Mouse (Mus musculus) heart, adult 2 months (tissue): ENCODE data around the gene Hsd17b14. TPM values are rescaled to one million over a fixed set of nuclear protein-coding genes. Genes with fewer than 3 reads are reported as not detected.
A peak's percentile ranks its signal among the peaks of the same experiment; 100 is the strongest.

Experiments
- DNase-seq, 2 experiments: peaks; one replicate each; pipeline ENCODE4 v3.0.0; 2021
- H3K27ac ChIP-seq: fragments of 200-600 bp; 2 replicates; pipeline ENCODE4 v1.8.1; 2022
- H3K27me3 ChIP-seq: fragments of 200-500 bp; 2 replicates; pipeline ENCODE4 v1.6.1; 2012; ENCODE audit warnings: mild to moderate bottlenecking, low read length, inconsistent platforms, mixed read lengths; ENCODE audit not compliant: control insufficient read depth, insufficient read depth
- H3K36me3 ChIP-seq: fragments of 200-500 bp; 2 replicates; pipeline ENCODE4 v1.6.1; 2012; ENCODE audit warnings: low read length, inconsistent platforms; ENCODE audit not compliant: control insufficient read depth, insufficient read depth
- H3K4me1 ChIP-seq: fragments of 200-500 bp; 2 replicates; pipeline ENCODE4 v1.6.1; 2011; ENCODE audit warnings: low read length; ENCODE audit not compliant: control insufficient read depth, insufficient read depth
- H3K4me3 ChIP-seq: fragments of 200-600 bp; 2 replicates; pipeline ENCODE4 v1.8.1; 2022
- H3K79me2 ChIP-seq: fragments of 200-500 bp; replicated peaks from 2 replicates; pipeline ENCODE4 v1.6.1; 2012; ENCODE audit warnings: mild to moderate bottlenecking, inconsistent platforms, low read length, moderate library complexity, mixed read lengths; ENCODE audit not compliant: control insufficient read depth, insufficient read depth
- H3K9ac ChIP-seq: fragments of 200-500 bp; 2 replicates; pipeline ENCODE4 v1.6.1; 2012; ENCODE audit warnings: low read depth, mild to moderate bottlenecking, control low read depth, inconsistent platforms, low read length, mixed read lengths
- CTCF ChIP-seq: fragments of 200-600 bp; IDR thresholded peaks from 2 replicates; pipeline ENCODE4 v1.8.1; 2022; ENCODE audit warnings: antibody characterized with exemption, mild to moderate bottlenecking, moderate library complexity
- EP300 ChIP-seq: fragments of 200-500 bp; IDR thresholded peaks from 2 replicates; pipeline ENCODE4 v1.6.1; 2011; ENCODE audit warnings: low read depth, low read length, control low read depth; ENCODE audit not compliant: insufficient read depth
- POLR2A ChIP-seq: fragments of 200-500 bp; IDR thresholded peaks from 2 replicates; pipeline ENCODE4 v1.6.1; 2011; ENCODE audit warnings: mild to moderate bottlenecking, low read depth, low read length, control low read depth; ENCODE audit not compliant: insufficient read depth
- WGBS: fragments of 180-500 bp; shearing (Covaris S2); methylation state at CpG from one replicate; pipeline ENCODE4 v1.1.7; 2018; 5-methylcytosine and 5-hydroxymethylcytosine counted together
- intact Hi-C: fragments of 180-260 bp; cut with DNase I; formaldehyde crosslinking; loops from one replicate; pipeline ENCODE4 v1.15.1; 2025
- polyA plus RNA-seq: library from polyadenylated mRNA; depleted of rRNA; stranded (reverse); fragments of >200 nt; gene quantifications from 2 replicates; pipeline ENCODE4 v1.2.3, GENCODE M21; 2012
- total RNA-seq, 2 experiments: library from RNA; stranded (reverse); gene quantifications; 2 replicates each; pipeline ENCODE4 v1.2.3; 2021

Gene Hsd17b14
- total and polyA plus RNA-seq, 3 experiments: 0.45 to 0.76 TPM; not detected in 1

GRCm38 (mm10) chr7:45589898-45590297 is 35.2 kb downstream of the Hsd17b14 start:
- intact Hi-C loops: loop anchor here (2.0 kb wide), 4 partner anchors 19 to 93 kb away; partner anchors contain the start of genes Bcat2, Hsd17b14 and Rasip1
- no peaks in the 10 kb centered on the region for H3K27me3 ChIP-seq
- no peak overlapping the region for H3K9ac ChIP-seq
- H3K27ac ChIP-seq: no peak overlapping the region
- H3K36me3 ChIP-seq: no peaks in the 10 kb centered on the region
- no peak for DNase-seq
- no peak overlapping the region for H3K4me3 ChIP-seq
- H3K79me2 ChIP-seq: no peaks in the 10 kb centered on the region
- peaks cover 2% of the 10 kb centered on the region for H3K4me1 ChIP-seq
- TF ChIP-seq CTCF (no peak), POLR2A (no peak), EP300 (no peak)
- 90% methylated on average over 5 of the region's 5 CpGs for WGBS

GRCm38 (mm10) chr7:45590874-45591273 is 36.2 kb downstream of the Hsd17b14 start:
- Histone ChIP-seq H3K27ac (no peak overlapping the region), H3K9ac (no peak overlapping the region), H3K27me3 (no peaks in the 10 kb centered on the region), H3K36me3 (no peaks in the 10 kb centered on the region), H3K4me3 (no peak overlapping the region), H3K79me2 (no peaks in the 10 kb centered on the region), H3K4me1 (peaks cover 2% of the 10 kb centered on the region)
- WGBS: 65% methylated on average over 3 of the region's 3 CpGs
- TF ChIP-seq POLR2A (no peak), CTCF (peak; percentile 71)
- intact Hi-C loops: no loop called here
- no peak for DNase-seq

DNA sequence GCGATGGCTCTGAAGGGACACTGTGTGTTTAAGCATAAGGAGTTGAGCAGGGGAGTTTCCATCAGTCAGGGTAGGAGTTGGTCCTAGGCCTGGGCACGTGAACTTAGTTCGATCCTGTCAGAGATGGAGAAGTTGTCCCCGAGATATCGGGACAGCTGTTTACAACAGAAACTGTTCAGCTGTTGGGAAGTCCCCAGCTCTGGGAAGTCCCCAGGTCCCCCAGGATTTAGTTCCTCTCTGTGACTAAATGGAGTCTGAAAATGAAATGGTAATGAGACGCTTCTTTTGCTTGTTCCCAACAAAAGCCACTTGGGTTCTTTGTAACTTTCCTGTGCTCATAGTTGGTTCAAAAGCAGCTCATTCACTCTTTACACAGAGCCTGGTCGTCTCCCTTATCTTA is 37.2 kb downstream of the Hsd17b14 start:
- Histone ChIP-seq H3K27ac (no peak overlapping the region), H3K9ac (no peak overlapping the region), H3K4me1 (peaks cover 2% of the 10 kb centered on the region), H3K79me2 (no peaks in the 10 kb centered on the region), H3K4me3 (no peak overlapping the region), H3K27me3 (no peaks in the 10 kb centered on the region), H3K36me3 (no peaks in the 10 kb centered on the region)
- 47% methylated on average over 7 of the region's 7 CpGs for WGBS
- no peak for DNase-seq
- intact Hi-C loops: loop anchor here (1.0 kb wide), 1 partner anchor 37 kb away; no protein-coding TSS in a partner anchor
- no peak for TF ChIP-seq CTCF
- no peak for TF ChIP-seq POLR2A
- no peak for TF ChIP-seq EP300

- H3K4me3 ChIP-seq: no peak overlapping the region
- H3K36me3 ChIP-seq: no peaks in the 10 kb centered on the region
- TF ChIP-seq POLR2A (no peak), EP300 (peak; percentile 62; the same call in 1 of the 2 replicates), CTCF (0 out of 2 replicates have a peak, but pooled peaks have one; percentile 100)
- H3K27ac ChIP-seq: no peak overlapping the region
- no peaks in the 10 kb centered on the region for H3K27me3 ChIP-seq
- intact Hi-C loops: loop anchor here (1.0 kb wide), 1 partner anchor 89 kb away; no protein-coding TSS in a partner anchor
- H3K4me1 ChIP-seq: peaks cover 2% of the 10 kb centered on the region
- no peak overlapping the region for H3K9ac ChIP-seq
- DNase-seq: peak; percentile 72 to 78
- no peaks in the 10 kb centered on the region for H3K79me2 ChIP-seq
- WGBS: 21% methylated on average over 10 of the region's 10 CpGs
Measured at GRCm38 (mm10) chr7:45593118-45593815, 38.6 kb downstream of the Hsd17b14 start.

- intact Hi-C loops: no loop called here
- Histone ChIP-seq H3K4me3 (no peak overlapping the region), H3K9ac (no peak overlapping the region), H3K79me2 (no peaks in the 10 kb centered on the region), H3K27me3 (no peaks in the 10 kb centered on the region), H3K4me1 (peaks cover 2% of the 10 kb centered on the region; the same call in 1 of the 2 replicates), H3K27ac (no peak overlapping the region), H3K36me3 (no peaks in the 10 kb centered on the region)
- TF ChIP-seq POLR2A (no peak), CTCF (no peak), EP300 (no peak)
- WGBS: 88% methylated on average over 4 of the region's 4 CpGs
- no peak for DNase-seq
Measured at GRCm38 (mm10) chr7:45595176-45595575, 40.5 kb downstream of the Hsd17b14 start.

- DNase-seq: no peak
- no peaks in the 10 kb centered on the region for H3K79me2 ChIP-seq
- TF ChIP-seq EP300 (no peak), POLR2A (no peak), CTCF (no peak)
- H3K4me3 ChIP-seq: no peak overlapping the region
- H3K27ac ChIP-seq: no peak overlapping the region
- H3K9ac ChIP-seq: no peak overlapping the region
- no peaks in the 10 kb centered on the region for H3K27me3 ChIP-seq
- intact Hi-C loops: loop anchor here (2.0 kb wide), 1 partner anchor 17 kb away; no protein-coding TSS in a partner anchor
- 93% methylated on average over 1 of the region's 1 CpGs for WGBS
- no peaks in the 10 kb centered on the region for H3K36me3 ChIP-seq
- peaks cover 2% of the 10 kb centered on the region; the same call in 1 of the 2 replicates for H3K4me1 ChIP-seq
Measured at GRCm38 (mm10) chr7:45596107-45596506, 41.4 kb downstream of the Hsd17b14 start.
